Mouse (Mus musculus) thymus, adult 2 months (tissue): ENCODE results near the gene Cyp2e1. TPM values are rescaled to one million over a fixed set of nuclear protein-coding genes. Genes with fewer than 3 reads are reported as not detected.
A peak's percentile ranks its signal among the peaks of the same experiment; 100 is the strongest.

ENCODE experiments used
- DNase-seq: peaks from one replicate; pipeline ENCODE4 v3.0.0; 2021
- H3K27ac ChIP-seq: fragments of 200-500 bp; 2 replicates; pipeline ENCODE4 v1.5.1; 2012; ENCODE audit warnings: low read length, control low read depth; ENCODE audit not compliant: control insufficient read depth, insufficient read depth
- H3K27me3 ChIP-seq: fragments of 200-500 bp; 2 replicates; pipeline ENCODE4 v1.6.1; 2012; ENCODE audit warnings: mild to moderate bottlenecking, low read length, moderate library complexity, mixed read lengths; ENCODE audit not compliant: control insufficient read depth, insufficient read depth
- H3K36me3 ChIP-seq: fragments of 200-500 bp; 2 replicates; pipeline ENCODE4 v1.6.1; 2012; ENCODE audit warnings: mild to moderate bottlenecking, low read length, moderate library complexity; ENCODE audit not compliant: control insufficient read depth, insufficient read depth
- H3K4me1 ChIP-seq: fragments of 200-500 bp; replicated peaks from 2 replicates; pipeline ENCODE4 v1.6.1; 2012; ENCODE audit warnings: low read length; ENCODE audit not compliant: control insufficient read depth, insufficient read depth
- H3K4me3 ChIP-seq: fragments of 200-500 bp; 2 replicates; pipeline ENCODE4 v1.5.1; 2012; ENCODE audit warnings: mild to moderate bottlenecking, low read length, control low read depth, moderate library complexity; ENCODE audit not compliant: control insufficient read depth, insufficient read depth
- CTCF ChIP-seq: fragments of 200-500 bp; IDR thresholded peaks from 2 replicates; pipeline ENCODE4 v1.5.1; 2012; ENCODE audit warnings: mild to moderate bottlenecking, control low read depth, low read length, moderate library complexity, borderline replicate concordance; ENCODE audit not compliant: control insufficient read depth, poor library complexity, insufficient read depth; ENCODE audit errors: extremely low read depth
- POLR2A ChIP-seq: fragments of 200-500 bp; IDR thresholded peaks from 2 replicates; pipeline ENCODE4 v1.6.1; 2012; ENCODE audit warnings: mild to moderate bottlenecking, low read length, control low read depth, moderate library complexity; ENCODE audit not compliant: control insufficient read depth, poor library complexity, insufficient read depth; ENCODE audit errors: extremely low read depth
- WGBS: fragments of 180-500 bp; shearing (Covaris S2); methylation state at CpG from one replicate; pipeline ENCODE4 v1.1.7; 2018; 5-methylcytosine and 5-hydroxymethylcytosine counted together
- polyA plus RNA-seq: library from polyadenylated mRNA; depleted of rRNA; stranded (reverse); fragments of >200 nt; gene quantifications from 2 replicates; pipeline ENCODE4 v1.2.3, GENCODE M21; 2012

Gene Cyp2e1
- polyA plus RNA-seq, 1 experiment = 12.2 TPM

DNA sequence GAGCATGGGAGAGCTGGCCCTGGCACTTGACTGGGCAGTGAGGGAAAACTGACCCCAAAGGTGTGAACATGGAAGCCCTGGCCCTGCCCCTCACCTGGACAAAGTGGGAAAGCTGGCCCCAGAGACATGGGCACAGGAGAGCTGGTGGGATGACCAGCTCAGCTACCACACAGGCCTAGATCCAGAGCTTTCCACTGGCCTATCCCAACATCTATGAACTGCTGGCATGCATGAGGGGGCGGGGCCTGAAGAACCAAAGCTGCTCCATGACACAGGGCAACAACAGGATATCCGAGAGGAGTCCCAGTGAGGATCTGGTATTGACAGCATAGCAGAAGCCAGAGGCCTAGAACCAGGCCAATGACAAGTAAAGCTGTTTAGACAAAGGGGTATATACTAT, 34.7 kb downstream of the Cyp2e1 start:
- no peaks in the 10 kb centered on the region for H3K27me3 ChIP-seq
- no peak overlapping the region for H3K4me3 ChIP-seq
- no peak overlapping the region for H3K27ac ChIP-seq
- no peak for TF ChIP-seq POLR2A
- TF ChIP-seq CTCF = no peak
- no peaks in the 10 kb centered on the region for H3K36me3 ChIP-seq
- WGBS = 94% methylated on average over 2 of the region's 2 CpGs
- DNase-seq = no peak
- no peaks in the 10 kb centered on the region for H3K4me1 ChIP-seq

DNA sequence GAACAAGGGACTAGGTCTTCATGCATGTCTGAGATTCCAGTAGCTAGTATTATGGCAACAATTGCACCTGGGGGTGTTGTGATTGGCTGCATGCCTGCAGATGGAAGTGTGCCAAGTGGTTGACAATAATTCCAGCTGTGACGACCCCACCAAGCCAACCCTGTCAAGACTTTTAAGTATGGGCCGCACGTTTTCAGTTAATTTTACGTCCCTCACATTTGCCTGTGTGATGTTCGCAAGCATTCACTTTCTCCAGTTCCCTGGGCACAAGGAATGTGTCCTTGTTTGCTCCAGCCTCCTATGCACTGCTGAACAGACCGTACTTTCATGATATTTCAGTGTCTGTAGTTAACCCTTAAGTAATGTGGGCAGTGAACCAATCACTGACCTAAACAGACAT, 39.1 kb downstream of the Cyp2e1 start:
- H3K36me3 ChIP-seq = no peaks in the 10 kb centered on the region
- 84% methylated on average over 6 of the region's 6 CpGs for WGBS
- TF ChIP-seq POLR2A (no peak), CTCF (no peak)
- no peaks in the 10 kb centered on the region for H3K4me1 ChIP-seq
- no peak overlapping the region for H3K4me3 ChIP-seq
- H3K27ac ChIP-seq = no peak overlapping the region
- H3K27me3 ChIP-seq = no peaks in the 10 kb centered on the region
- no peak for DNase-seq

DNA sequence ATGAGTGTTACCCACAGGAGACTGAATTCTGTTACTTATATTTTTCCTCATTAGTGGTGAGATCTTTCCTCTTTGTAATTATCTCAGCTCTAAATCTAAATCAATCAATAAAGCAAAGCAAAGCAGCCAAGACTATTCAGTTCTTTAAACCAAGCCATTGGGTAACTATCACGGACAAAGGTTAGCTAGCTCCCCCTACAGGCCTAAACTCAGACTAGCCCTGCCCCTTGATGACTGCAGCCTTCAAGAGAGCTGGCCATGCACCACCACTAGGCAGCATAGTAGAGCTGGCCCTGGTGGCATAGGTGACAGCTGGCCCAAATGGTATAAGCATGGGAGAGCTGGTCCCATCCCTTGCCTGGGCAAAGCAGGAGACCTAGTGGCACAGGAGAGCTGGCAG, 42.2 kb downstream of the Cyp2e1 start:
- peak; percentile 48 for DNase-seq
- no peaks in the 10 kb centered on the region for H3K36me3 ChIP-seq
- no peak overlapping the region for H3K4me3 ChIP-seq
- WGBS = 8% methylated on average over 1 of the region's 1 CpGs
- H3K4me1 ChIP-seq = no peaks in the 10 kb centered on the region
- TF ChIP-seq CTCF = peak; percentile 67; the same call in 1 of the 2 replicates
- TF ChIP-seq POLR2A = no peak
- no peak overlapping the region for H3K27ac ChIP-seq
- no peaks in the 10 kb centered on the region for H3K27me3 ChIP-seq

DNA sequence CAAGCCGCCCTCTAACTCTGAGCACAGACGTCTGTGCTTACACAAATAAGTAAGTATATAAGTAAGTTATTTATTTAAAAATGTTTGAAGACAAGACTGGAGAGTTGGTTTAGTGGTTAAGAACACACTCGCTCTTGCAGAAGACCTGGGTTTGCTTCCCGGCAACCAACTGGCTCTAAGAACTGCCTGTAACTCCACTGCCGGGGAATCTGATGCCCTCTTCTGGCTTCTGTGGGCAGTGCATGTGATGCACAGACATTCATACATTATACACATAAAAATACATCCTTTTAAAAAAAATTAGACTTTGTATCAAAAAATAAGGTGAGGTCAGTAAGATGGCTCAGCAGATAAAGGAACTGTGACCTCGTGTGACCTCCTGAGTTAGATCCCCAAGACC, 47.0 kb downstream of the Cyp2e1 start:
- Histone ChIP-seq H3K27ac (no peak overlapping the region), H3K27me3 (no peaks in the 10 kb centered on the region), H3K4me1 (no peaks in the 10 kb centered on the region), H3K36me3 (no peaks in the 10 kb centered on the region), H3K4me3 (no peak overlapping the region)
- DNase-seq = no peak
- no peak for TF ChIP-seq CTCF
- TF ChIP-seq POLR2A = no peak
- 92% methylated on average over 6 of the region's 6 CpGs for WGBS

DNA sequence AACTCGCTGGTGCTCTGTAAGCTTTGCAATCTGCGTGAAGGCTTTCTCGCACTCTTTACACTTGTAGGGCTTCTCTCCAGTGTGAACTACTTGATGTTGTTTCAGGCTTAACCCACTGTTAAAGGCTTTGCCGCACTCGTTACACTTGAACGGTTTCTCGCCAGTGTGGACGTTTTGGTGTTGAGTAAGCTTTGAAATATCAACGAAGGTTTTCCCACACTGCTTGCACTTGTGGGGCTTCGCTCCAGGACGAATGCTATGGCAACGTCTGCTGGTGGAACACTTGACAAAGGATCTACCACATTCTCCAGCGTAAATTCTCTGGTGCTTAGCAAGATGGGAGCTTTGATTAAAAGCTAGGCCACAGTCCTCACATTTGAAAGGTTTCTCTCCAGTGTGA, 48.2 kb downstream of the Cyp2e1 start:
- Histone ChIP-seq H3K4me1 (no peaks in the 10 kb centered on the region), H3K27me3 (no peaks in the 10 kb centered on the region), H3K27ac (no peak overlapping the region), H3K4me3 (no peak overlapping the region), H3K36me3 (no peaks in the 10 kb centered on the region)
- no peak for DNase-seq
- WGBS = 95% methylated on average over 13 of the region's 13 CpGs
- no peak for TF ChIP-seq CTCF
- TF ChIP-seq POLR2A = no peak

DNA sequence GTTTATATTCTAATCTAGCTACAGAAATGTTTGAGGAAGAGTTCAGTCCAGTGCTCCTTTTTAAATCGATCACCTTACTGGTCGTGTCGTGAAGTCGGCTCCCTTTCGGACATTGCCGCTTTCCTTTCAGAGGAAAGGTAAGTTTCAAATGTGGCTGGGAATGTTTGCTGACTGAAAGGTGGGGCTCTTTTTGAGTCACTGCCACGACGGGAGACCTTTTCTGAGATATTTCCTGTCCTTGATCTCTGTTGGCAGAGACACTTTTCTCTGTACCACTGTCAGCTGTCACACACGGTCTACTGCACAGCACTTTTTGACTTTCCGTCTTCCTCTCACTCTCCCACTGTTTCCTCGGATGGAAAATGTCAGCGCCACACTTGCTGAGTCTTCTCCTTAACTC, 49.3 kb downstream of the Cyp2e1 start:
- H3K4me1 ChIP-seq = no peaks in the 10 kb centered on the region
- 86% methylated on average over 12 of the region's 12 CpGs for WGBS
- H3K27me3 ChIP-seq = no peaks in the 10 kb centered on the region
- H3K36me3 ChIP-seq = no peaks in the 10 kb centered on the region
- no peak overlapping the region for H3K27ac ChIP-seq
- H3K4me3 ChIP-seq = no peak overlapping the region
- TF ChIP-seq POLR2A (no peak), CTCF (no peak)
- DNase-seq = no peak

DNA sequence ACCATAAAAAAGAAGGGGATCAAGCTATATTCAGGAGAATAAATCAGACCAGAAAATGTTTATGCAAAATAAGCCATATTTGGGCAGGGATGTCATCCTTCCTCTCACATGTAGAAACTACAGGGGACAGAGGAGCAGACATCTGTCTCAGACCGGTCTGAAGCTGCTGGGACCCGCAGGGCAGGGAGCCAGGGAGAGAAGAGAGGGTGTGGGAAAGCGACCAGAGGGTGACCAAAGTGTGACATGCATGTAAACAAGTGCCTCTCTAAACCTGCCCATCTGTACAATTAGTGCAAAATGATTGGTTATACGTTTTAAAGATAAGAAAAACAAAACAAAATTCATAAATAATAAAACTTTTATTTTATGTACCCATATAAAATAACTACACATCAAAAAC, 56.6 kb downstream of the Cyp2e1 start:
- no peaks in the 10 kb centered on the region for H3K36me3 ChIP-seq
- 88% methylated on average over 4 of the region's 4 CpGs for WGBS
- H3K27ac ChIP-seq = no peak overlapping the region
- H3K4me3 ChIP-seq = no peak overlapping the region
- no peak for DNase-seq
- no peaks in the 10 kb centered on the region; the same call in 1 of the 2 replicates for H3K4me1 ChIP-seq
- TF ChIP-seq CTCF (no peak), POLR2A (no peak)
- H3K27me3 ChIP-seq = no peaks in the 10 kb centered on the region; the same call in 1 of the 2 replicates

DNA sequence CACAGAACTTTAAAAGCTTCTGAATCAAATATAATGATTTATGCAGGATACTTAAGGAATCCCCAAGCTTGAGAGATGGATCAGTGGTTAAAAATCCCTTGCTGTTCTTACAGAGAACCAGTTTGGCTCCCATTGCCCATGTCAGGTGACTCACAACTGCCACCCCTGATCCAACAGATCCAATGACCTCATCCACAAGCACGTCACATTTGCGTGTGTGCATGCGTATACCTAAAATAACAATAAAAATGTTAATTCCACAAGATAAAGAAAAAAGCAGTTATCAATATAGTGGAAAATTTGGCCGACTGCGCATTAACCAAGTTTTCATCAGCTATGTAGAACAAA, 57.7 kb downstream of the Cyp2e1 start:
- H3K27me3 ChIP-seq = no peaks in the 10 kb centered on the region; the same call in 1 of the 2 replicates
- 82% methylated on average over 5 of the region's 5 CpGs for WGBS
- DNase-seq = no peak
- H3K4me3 ChIP-seq = no peak overlapping the region
- TF ChIP-seq CTCF = no peak
- TF ChIP-seq POLR2A = no peak
- H3K4me1 ChIP-seq = no peaks in the 10 kb centered on the region; the same call in 1 of the 2 replicates
- H3K36me3 ChIP-seq = no peaks in the 10 kb centered on the region
- no peak overlapping the region for H3K27ac ChIP-seq
